Mouse (Mus musculus) testis, adult 2 months (tissue): ENCODE measurements around the gene Gna14.

Experiments
- CTCF ChIP-seq: fragments of 200-500 bp; IDR thresholded peaks from 2 replicates; pipeline ENCODE4 v1.5.1; 2012; ENCODE audit warnings: low read depth, mild to moderate bottlenecking, inconsistent platforms, low read length, moderate library complexity; ENCODE audit not compliant: control insufficient read depth, insufficient read depth, insufficient replicate concordance
- POLR2A ChIP-seq: fragments of 200-500 bp; IDR thresholded peaks from 2 replicates; pipeline ENCODE4 v1.6.1; 2012; ENCODE audit warnings: low read depth, mild to moderate bottlenecking, inconsistent platforms, low read length, moderate library complexity; ENCODE audit not compliant: control insufficient read depth

DNA sequence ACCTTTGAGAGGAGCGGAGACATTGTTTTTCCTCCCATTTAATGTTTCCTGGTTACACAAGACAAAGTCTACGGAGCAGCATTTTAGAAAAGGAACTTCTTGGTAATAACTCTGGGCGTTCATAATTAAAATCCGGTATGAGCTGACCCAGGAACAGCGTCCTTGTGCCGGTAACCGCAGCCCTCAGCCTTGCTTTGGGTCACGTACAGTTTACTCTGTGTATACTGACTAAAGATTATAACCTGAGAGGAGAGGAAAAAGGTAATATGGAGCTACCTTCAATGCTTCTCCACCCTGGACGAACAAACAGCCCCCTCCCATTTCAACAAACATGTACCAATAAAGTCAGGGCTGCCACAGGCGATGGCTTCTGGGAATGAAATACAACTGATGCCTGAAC lies 48.7 kb downstream of the Gna14 start:
- no peak for TF ChIP-seq CTCF
- TF ChIP-seq POLR2A: no peak
